ENCODE assay signal across 8 mouse cellular contexts in genomic region chr7:16728596-16729348, GRCm38 (mm10). TPM values are rescaled to one million over a fixed set of nuclear protein-coding genes. Genes with fewer than 3 reads are reported as not detected.
A peak's percentile ranks its signal among the peaks of the same experiment; 100 is the strongest.
DNase-seq lines count a peak whose midpoint lies in the region; ATAC-seq and TF ChIP-seq lines count a peak whose summit lies in the region.

No protein-coding gene starts in this region.

- H3K4me2 ChIP-seq in embryonic facial prominence, embryonic 15.5 days (replicated peaks): peak overlapping the region; percentile 36
- peak overlapping the region; percentile 56 for H3K4me2 ChIP-seq in heart, embryonic 14.5 days (ENCODE audit: low read length)
- no peak overlapping the region for H3K4me2 ChIP-seq in kidney, postnatal 0 days (ENCODE audit: low read length)
- H3K4me2 ChIP-seq in lung, embryonic 14.5 days: peak overlapping the region; percentile 24; the same call in 1 of the 2 replicates

- H3K36me3 ChIP-seq in embryonic facial prominence, embryonic 15.5 days: no peaks in the 10 kb centered on the region
- no peaks in the 10 kb centered on the region for H3K36me3 ChIP-seq in heart, embryonic 14.5 days (ENCODE audit: control insufficient read depth, insufficient read depth, low read length)
- no peaks in the 10 kb centered on the region for H3K36me3 ChIP-seq in kidney, postnatal 0 days (ENCODE audit: insufficient read depth, low read length)
- no peaks in the 10 kb centered on the region for H3K36me3 ChIP-seq in lung, embryonic 14.5 days (ENCODE audit: insufficient read depth)

- 26% methylated on average over 14 of the region's 14 CpGs for WGBS in embryonic facial prominence, embryonic 15.5 days
- 15% methylated on average over 14 of the region's 14 CpGs for WGBS in heart, embryonic 14.5 days
- 19% methylated on average over 14 of the region's 14 CpGs for WGBS in kidney, postnatal 0 days
- 21% methylated on average over 14 of the region's 14 CpGs for WGBS in lung, embryonic 14.5 days
- WGBS in olfactory bulb, adult 2 months: 23% methylated on average over 14 of the region's 14 CpGs

- peak; percentile 86 for TF ChIP-seq CTCF in kidney, postnatal 0 days (IDR thresholded peaks at IDR 0.05; ENCODE audit: low read depth)
- peak; percentile 78 for TF ChIP-seq CTCF in lung, embryonic 14.5 days (IDR thresholded peaks at IDR 0.05; ENCODE audit: low read depth)
- TF ChIP-seq CTCF in olfactory bulb, adult 2 months (IDR thresholded peaks at IDR 0.05; ENCODE audit: insufficient read depth, low read depth, low read length): peak; percentile 21; the same call in 1 of the 2 replicates

- H3K9ac ChIP-seq in embryonic facial prominence, embryonic 15.5 days: no peak overlapping the region
- peak overlapping the region; percentile 52 for H3K9ac ChIP-seq in heart, embryonic 14.5 days (ENCODE audit: low read length)
- H3K9ac ChIP-seq in kidney, postnatal 0 days (ENCODE audit: low read depth, low read length): no peak overlapping the region
- no peak overlapping the region for H3K9ac ChIP-seq in lung, embryonic 14.5 days

- H3K4me1 ChIP-seq in embryonic facial prominence, embryonic 15.5 days: peaks cover 11% of the 10 kb centered on the region
- peaks cover 9 to 12% of the 10 kb centered on the region in 2 experiments for H3K4me1 ChIP-seq in heart, embryonic 14.5 days (ENCODE audit: control insufficient read depth in 2 of 2, insufficient read depth in 2 of 2, low read length in 2 of 2)
- H3K4me1 ChIP-seq in kidney, postnatal 0 days (replicated peaks; ENCODE audit: insufficient read depth, low read length): peaks cover 5% of the 10 kb centered on the region
- H3K4me1 ChIP-seq in lung, embryonic 14.5 days (ENCODE audit: insufficient read depth): no peaks in the 10 kb centered on the region
- no peaks in the 10 kb centered on the region for H3K4me1 ChIP-seq in olfactory bulb, adult 2 months (ENCODE audit: control insufficient read depth, insufficient read depth, low read length)

- no peaks in the 10 kb centered on the region for H3K27me3 ChIP-seq in embryonic facial prominence, embryonic 15.5 days
- no peaks in the 10 kb centered on the region for H3K27me3 ChIP-seq in heart, embryonic 14.5 days (ENCODE audit: control insufficient read depth, insufficient read depth, low read length)
- H3K27me3 ChIP-seq in kidney, postnatal 0 days (ENCODE audit: insufficient read depth, low read length): no peaks in the 10 kb centered on the region
- no peaks in the 10 kb centered on the region for H3K27me3 ChIP-seq in lung, embryonic 14.5 days (ENCODE audit: insufficient read depth, low read length)

- ATAC-seq in CD4-positive, CD25-positive, alpha-beta regulatory T cell, adult 4 months: peak; percentile 81
- no peak for ATAC-seq in embryonic facial prominence, embryonic 15.5 days (ENCODE audit: insufficient number of reproducible peaks, low FRiP score, low TSS enrichment, low read depth)
- ATAC-seq in heart, embryonic 14.5 days (ENCODE audit: insufficient number of reproducible peaks, insufficient read depth, low FRiP score, low read depth): peak; percentile 38; the same call in 1 of the 2 replicates
- ATAC-seq in kidney, postnatal 0 days (replicated peaks; ENCODE audit: low FRiP score, low read depth): peak; percentile 34
- ATAC-seq in lung, embryonic 14.5 days (ENCODE audit: insufficient read depth): peak; percentile 42

- H3K27ac ChIP-seq in embryonic facial prominence, embryonic 15.5 days (replicated peaks): no peak overlapping the region
- H3K27ac ChIP-seq in heart, embryonic 14.5 days (replicated peaks in 1 of 2; ENCODE audit: control insufficient read depth in 1 of 2, insufficient read depth in 1 of 2, low read depth in 2 of 2, low read length in 2 of 2): peak overlapping the region; percentile 36 to 72; a peak in 3 of 4 replicates
- 0 out of 2 replicates have a peak overlapping the region, but pooled peaks have one; percentile 15 for H3K27ac ChIP-seq in kidney, postnatal 0 days
- no peak overlapping the region for H3K27ac ChIP-seq in lung, embryonic 14.5 days (ENCODE audit: low read depth)
- H3K27ac ChIP-seq in olfactory bulb, adult 2 months (ENCODE audit: insufficient read depth, low read depth, low read length): no peak overlapping the region

- H3K9me3 ChIP-seq in embryonic facial prominence, embryonic 15.5 days (replicated peaks): no peaks in the 10 kb centered on the region
- H3K9me3 ChIP-seq in heart, embryonic 14.5 days (ENCODE audit: control insufficient read depth, low read length): no peaks in the 10 kb centered on the region
- no peaks in the 10 kb centered on the region for H3K9me3 ChIP-seq in kidney, postnatal 0 days (replicated peaks; ENCODE audit: low read length)
- H3K9me3 ChIP-seq in lung, embryonic 14.5 days (ENCODE audit: low read depth, low read length): no peaks in the 10 kb centered on the region

- peak; percentile 88 for DNase-seq in adrenal gland, postnatal 14 days
- peak; percentile 94 for DNase-seq in kidney, postnatal 0 days (ENCODE audit: low spot score)
- peak; percentile 93 for DNase-seq in lung, embryonic 14.5 days
- peak; percentile 86 for DNase-seq in thymus, postnatal 0 days (ENCODE audit: low spot score)

- H3K4me3 ChIP-seq in embryonic facial prominence, embryonic 15.5 days (replicated peaks): no peak overlapping the region
- H3K4me3 ChIP-seq in heart, embryonic 14.5 days (ENCODE audit: control insufficient read depth in 1 of 2, insufficient read depth in 1 of 2, low read depth in 1 of 2, low read length in 2 of 2): peak overlapping the region in 1 of 2 experiments; percentile 10; a peak in 1 of 4 replicates
- no peak overlapping the region for H3K4me3 ChIP-seq in kidney, postnatal 0 days (replicated peaks; ENCODE audit: low read depth, low read length)
- H3K4me3 ChIP-seq in lung, embryonic 14.5 days (ENCODE audit: low read depth, low read length): no peak overlapping the region
- H3K4me3 ChIP-seq in olfactory bulb, adult 2 months (ENCODE audit: insufficient read depth, low read depth, low read length): no peak overlapping the region

- no peak for TF ChIP-seq POLR2A in olfactory bulb, adult 2 months (IDR thresholded peaks at IDR 0.05; ENCODE audit: insufficient read depth, low read depth, low read length)

RNA-seq across cellular contexts. Expression of gene Ceacam9, which starts 7.0 kb away (rescaled TPM):
- not detected for polyA plus RNA-seq in CD4-positive, CD25-positive, alpha-beta regulatory T cell, adult 4 months (2017; shearing (Covaris generic))
- total RNA-seq in adrenal gland, postnatal 14 days (2021): not detected in 2 replicates
- polyA plus RNA-seq in embryonic facial prominence, embryonic 15.5 days (2015; fragmentation: Nextera tagmentation; extraction: Ambion mirVana): not detected in 2 replicates
- polyA plus RNA-seq in heart, embryonic 14.5 days (2014; fragmentation: Nextera tagmentation; extraction: Ambion mirVana): not detected in 2 replicates
- polyA plus RNA-seq in kidney, postnatal 0 days (2015; fragmentation: Nextera tagmentation; extraction: Ambion mirVana): not detected in 2 replicates
- polyA plus RNA-seq in lung, embryonic 14.5 days (2014; fragmentation: Nextera tagmentation; extraction: Ambion mirVana): not detected in 2 replicates
- polyA plus RNA-seq in olfactory bulb, adult 2 months (2012; ENCODE audit: insufficient read depth, insufficient read length, low replicate concordance, missing spikeins): not detected in 2 replicates
- 0.23 and 0.44 TPM in 2 replicates for polyA plus RNA-seq in thymus, postnatal 0 days (2015; fragmentation: Nextera tagmentation; extraction: Ambion mirVana)

RNA-seq across cellular contexts. Expression of gene Ap2s1, which starts 9.4 kb away (rescaled TPM):
- polyA plus RNA-seq in CD4-positive, CD25-positive, alpha-beta regulatory T cell, adult 4 months (2017; shearing (Covaris generic)): 10 to 100 TPM; 60.7 to 73.1 TPM
- 130 and 147 TPM in 2 replicates for total RNA-seq in adrenal gland, postnatal 14 days (2021)
- polyA plus RNA-seq in embryonic facial prominence, embryonic 15.5 days (2015; fragmentation: Nextera tagmentation; extraction: Ambion mirVana): 273 and 275 TPM in 2 replicates
- polyA plus RNA-seq in heart, embryonic 14.5 days (2014; fragmentation: Nextera tagmentation; extraction: Ambion mirVana): 237 and 256 TPM in 2 replicates
- 262 and 263 TPM in 2 replicates for polyA plus RNA-seq in kidney, postnatal 0 days (2015; fragmentation: Nextera tagmentation; extraction: Ambion mirVana)
- 287 and 295 TPM in 2 replicates for polyA plus RNA-seq in lung, embryonic 14.5 days (2014; fragmentation: Nextera tagmentation; extraction: Ambion mirVana)
- polyA plus RNA-seq in olfactory bulb, adult 2 months (2012; ENCODE audit: insufficient read depth, insufficient read length, low replicate concordance, missing spikeins): not detected in 2 replicates
- polyA plus RNA-seq in thymus, postnatal 0 days (2015; fragmentation: Nextera tagmentation; extraction: Ambion mirVana): 326 and 329 TPM in 2 replicates

RNA-seq across cellular contexts. Expression of gene Slc1a5, which starts 52.4 kb away (rescaled TPM):
- 100 to 1,000 TPM; 142 to 182 TPM for polyA plus RNA-seq in CD4-positive, CD25-positive, alpha-beta regulatory T cell, adult 4 months (2017; shearing (Covaris generic))
- total RNA-seq in adrenal gland, postnatal 14 days (2021): 120 and 160 TPM in 2 replicates
- 34.5 and 35.5 TPM in 2 replicates for polyA plus RNA-seq in embryonic facial prominence, embryonic 15.5 days (2015; fragmentation: Nextera tagmentation; extraction: Ambion mirVana)
- polyA plus RNA-seq in heart, embryonic 14.5 days (2014; fragmentation: Nextera tagmentation; extraction: Ambion mirVana): 27.7 and 30.3 TPM in 2 replicates
- 49.0 and 55.8 TPM in 2 replicates for polyA plus RNA-seq in kidney, postnatal 0 days (2015; fragmentation: Nextera tagmentation; extraction: Ambion mirVana)
- polyA plus RNA-seq in lung, embryonic 14.5 days (2014; fragmentation: Nextera tagmentation; extraction: Ambion mirVana): 32.6 and 35.7 TPM in 2 replicates
- not detected in 2 replicates for polyA plus RNA-seq in olfactory bulb, adult 2 months (2012; ENCODE audit: insufficient read depth, insufficient read length, low replicate concordance, missing spikeins)
- 77.9 and 80.3 TPM in 2 replicates for polyA plus RNA-seq in thymus, postnatal 0 days (2015; fragmentation: Nextera tagmentation; extraction: Ambion mirVana)

RNA-seq across cellular contexts. Expression of gene Ceacam15, which starts 53.3 kb away (rescaled TPM):
- 1 to 10 TPM in 1 of 2 experiments, under 1 TPM in 1; 0.91 to 1.2 TPM for polyA plus RNA-seq in CD4-positive, CD25-positive, alpha-beta regulatory T cell, adult 4 months (2017; shearing (Covaris generic))
- total RNA-seq in adrenal gland, postnatal 14 days (2021): not detected in 2 replicates
- not detected in 2 replicates for polyA plus RNA-seq in embryonic facial prominence, embryonic 15.5 days (2015; fragmentation: Nextera tagmentation; extraction: Ambion mirVana)
- polyA plus RNA-seq in heart, embryonic 14.5 days (2014; fragmentation: Nextera tagmentation; extraction: Ambion mirVana): 0.47 and 0.66 TPM in 2 replicates
- not detected in 2 replicates for polyA plus RNA-seq in kidney, postnatal 0 days (2015; fragmentation: Nextera tagmentation; extraction: Ambion mirVana)
- polyA plus RNA-seq in lung, embryonic 14.5 days (2014; fragmentation: Nextera tagmentation; extraction: Ambion mirVana): not detected in 2 replicates
- polyA plus RNA-seq in olfactory bulb, adult 2 months (2012; ENCODE audit: insufficient read depth, insufficient read length, low replicate concordance, missing spikeins): not detected in 2 replicates
- polyA plus RNA-seq in thymus, postnatal 0 days (2015; fragmentation: Nextera tagmentation; extraction: Ambion mirVana): 0.86 and 1.3 TPM in 2 replicates

Comparison
In these comparisons a context has a peak if more than half of its experiments do, and no peak if none do; other contexts are left out.
1. H3K27ac ChIP-seq: peak in heart, embryonic 14.5 days (2 of 2) and kidney, postnatal 0 days (single experiment); none in embryonic facial prominence, embryonic 15.5 days (single experiment), lung, embryonic 14.5 days (single experiment) and olfactory bulb, adult 2 months (single experiment).
2. CTCF ChIP-seq: peak in every context shown above with its lines; median percentile 86 in kidney, postnatal 0 days; 78 in lung, embryonic 14.5 days; 21 in olfactory bulb, adult 2 months.
3. RNA of gene Slc1a5, which starts 52.4 kb away (polyA plus RNA-seq): 142 to 182 TPM in CD4-positive, CD25-positive, alpha-beta regulatory T cell, adult 4 months, 77.9 to 80.3 TPM in thymus, postnatal 0 days, 49.0 to 55.8 TPM in kidney, postnatal 0 days, 32.6 to 35.7 TPM in lung, embryonic 14.5 days, 34.5 to 35.5 TPM in embryonic facial prominence, embryonic 15.5 days and 27.7 to 30.3 TPM in heart, embryonic 14.5 days; not detected in olfactory bulb, adult 2 months; every median in the first group is over 10 times any median in the second.
4. Peak in every context shown above with its lines, with median percentiles within 50 percentile points of each other: DNase-seq.